Mouse (Mus musculus): Measurements from ENCODE around the gene Nav2. TPM values are rescaled to one million over a fixed set of nuclear protein-coding genes. Genes with fewer than 3 reads are reported as not detected.

The Nav2 gene
- total and polyA plus RNA-seq, 3 experiments = under 0.01 TPM; not detected in 2

DNA sequence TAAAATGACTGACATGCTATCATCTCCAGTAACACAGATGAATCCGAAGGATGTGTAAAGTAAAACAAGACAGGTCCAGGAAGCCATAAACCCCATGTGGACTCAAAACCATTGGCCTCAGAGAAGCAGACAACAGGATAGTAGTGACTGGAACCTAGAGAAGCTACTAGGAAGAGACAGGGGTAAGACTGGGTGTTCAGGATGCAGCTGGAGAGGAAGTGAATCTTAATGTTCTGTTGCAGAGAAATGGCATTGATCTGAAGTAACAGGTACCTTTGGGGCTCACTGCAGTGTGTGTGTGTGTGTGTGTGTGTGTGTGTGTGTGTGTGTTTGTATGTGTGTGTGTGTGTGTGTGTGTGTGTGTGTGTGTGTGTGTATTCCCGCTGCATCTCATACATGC is 231.2 kb downstream of the Nav2 start:
- H3K9me3 ChIP-seq (replicated peaks; ENCODE audit: low read length) = peaks cover 5% of the 10 kb centered on the region
- H3K4me1 ChIP-seq (ENCODE audit: control insufficient read depth in 1 of 2, insufficient read depth in 2 of 2) = no peaks in the 10 kb centered on the region
- H3K4me2 ChIP-seq (ENCODE audit: insufficient read depth, low read depth, poor library complexity, severe bottlenecking) = no peak overlapping the region
- H3K27ac ChIP-seq (ENCODE audit: insufficient read depth, low read depth) = no peak overlapping the region
- no peak overlapping the region for H3K4me3 ChIP-seq (replicated peaks in 1 of 3; ENCODE audit: low read depth in 2 of 3, low read length in 2 of 3, poor library complexity in 1 of 3)
- TF ChIP-seq IRF4 (IDR thresholded peaks at IDR 0.05; ENCODE audit: low read depth, low read length) (no peak), ETS1 (conservative IDR thresholded peaks at IDR 0.05; ENCODE audit: low read depth, low read length) (no peak), SIN3A (IDR thresholded peaks at IDR 0.05; ENCODE audit: low read length) (no peak), CTCF (conservative IDR thresholded peaks at IDR 0.05 in 1 of 2, IDR thresholded peaks at IDR 0.05 in 1 of 2; ENCODE audit: low read depth in 2 of 2, low read length in 2 of 2) (no peak), TCF12 (IDR thresholded peaks at IDR 0.05; ENCODE audit: low read depth, low read length) (no peak), JUND (conservative IDR thresholded peaks at IDR 0.05; ENCODE audit: low read depth, low read length) (no peak), ZKSCAN1 (IDR thresholded peaks at IDR 0.05; ENCODE audit: borderline replicate concordance, low read depth, low read length) (no peak), MYC (IDR thresholded peaks at IDR 0.05; ENCODE audit: low read depth, low read length) (no peak), NRF1 (IDR thresholded peaks at IDR 0.05; ENCODE audit: low read depth, low read length) (no peak), HCFC1 (IDR thresholded peaks at IDR 0.05; ENCODE audit: low read depth, low read length) (no peak), E2F4 (IDR thresholded peaks at IDR 0.05; ENCODE audit: insufficient replicate concordance, low read depth, low read length) (no peak), NELFE (IDR thresholded peaks at IDR 0.05; ENCODE audit: low read depth, low read length) (no peak), USF2 (conservative IDR thresholded peaks at IDR 0.05; ENCODE audit: low read depth, low read length) (no peak), ZC3H11A (IDR thresholded peaks at IDR 0.05; ENCODE audit: low read depth, low read length) (no peak), PAX5 (IDR thresholded peaks at IDR 0.05; ENCODE audit: low read length) (no peak), MAFK (IDR thresholded peaks at IDR 0.05; ENCODE audit: insufficient replicate concordance, low read length) (no peak), POLR2A (IDR thresholded peaks at IDR 0.05; ENCODE audit: low read depth, low read length) (no peak), ZNF384 (IDR thresholded peaks at IDR 0.05; ENCODE audit: low read depth, low read length) (no peak), POLR2AphosphoS2 (IDR thresholded peaks at IDR 0.05; ENCODE audit: low read depth, low read length) (no peak), CHD1 (IDR thresholded peaks at IDR 0.05; ENCODE audit: low read depth, low read length) (no peak)
- no peaks in the 10 kb centered on the region for H3K79me2 ChIP-seq (replicated peaks; ENCODE audit: control insufficient read depth, extremely low read depth, insufficient read depth, poor library complexity, severe bottlenecking)
- no peak for DNase-seq (ENCODE audit: extremely low read depth)
- peaks cover 56% of the 10 kb centered on the region for H3K27me3 ChIP-seq (replicated peaks)
- no peak overlapping the region for H3K9ac ChIP-seq (ENCODE audit: insufficient read depth, low read depth)
- H3K36me3 ChIP-seq (replicated peaks in 1 of 2; ENCODE audit: control insufficient read depth in 1 of 2, insufficient read depth in 1 of 2, low read length in 1 of 2) = no peaks in the 10 kb centered on the region
- dilution Hi-C loops (cut with MboI; ENCODE audit: extremely low pct_ligation_motif_present, extremely low pct_unique_long_range_greater_than_20kb, low sequenced_read_pairs) = no loop called here
- in situ Hi-C loops (cut with MboI; ENCODE audit: low pct_ligation_motif_present, low pct_unique_long_range_greater_than_20kb, low sequenced_read_pairs) = loop anchor here (10.0 kb wide), 1 partner anchor 285 kb away; no protein-coding TSS in a partner anchor

DNA sequence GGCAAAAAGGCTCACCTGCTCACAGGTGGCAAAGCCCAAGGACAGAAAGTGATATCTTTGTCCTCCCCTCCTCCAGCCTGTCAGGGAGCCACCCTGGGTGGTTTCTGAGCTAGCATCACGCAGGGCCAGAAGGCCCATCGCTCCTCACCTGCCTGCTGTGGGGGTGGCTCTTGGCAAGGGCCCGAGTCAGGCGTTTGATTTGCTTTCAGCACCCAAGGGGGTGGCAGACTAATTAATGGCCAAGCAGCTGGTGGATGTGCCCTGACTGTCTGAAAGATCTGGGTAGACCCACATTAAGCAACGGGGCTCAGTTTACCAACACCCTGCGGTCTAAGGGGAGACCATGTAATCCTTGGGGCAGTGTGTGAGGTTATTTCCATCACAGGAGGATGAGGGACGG is 235.4 kb downstream of the Nav2 start:
- dilution Hi-C loops (cut with MboI; ENCODE audit: extremely low pct_ligation_motif_present, extremely low pct_unique_long_range_greater_than_20kb, low sequenced_read_pairs) (no loop called here), in situ Hi-C loops (cut with MboI; ENCODE audit: low pct_ligation_motif_present, low pct_unique_long_range_greater_than_20kb, low sequenced_read_pairs) (no loop called here)
- Histone ChIP-seq H3K4me1 (ENCODE audit: control insufficient read depth in 1 of 2, insufficient read depth in 2 of 2) (no peaks in the 10 kb centered on the region), H3K4me3 (replicated peaks in 1 of 3; ENCODE audit: low read depth in 2 of 3, low read length in 2 of 3, poor library complexity in 1 of 3) (no peak overlapping the region), H3K27me3 (replicated peaks) (peaks cover 78% of the 10 kb centered on the region), H3K36me3 (replicated peaks in 1 of 2; ENCODE audit: control insufficient read depth in 1 of 2, insufficient read depth in 1 of 2, low read length in 1 of 2) (no peaks in the 10 kb centered on the region), H3K9ac (ENCODE audit: insufficient read depth, low read depth) (no peak overlapping the region), H3K9me3 (replicated peaks; ENCODE audit: low read length) (no peaks in the 10 kb centered on the region), H3K27ac (ENCODE audit: insufficient read depth, low read depth) (no peak overlapping the region), H3K79me2 (replicated peaks; ENCODE audit: control insufficient read depth, extremely low read depth, insufficient read depth, poor library complexity, severe bottlenecking) (no peaks in the 10 kb centered on the region), H3K4me2 (ENCODE audit: insufficient read depth, low read depth, poor library complexity, severe bottlenecking) (no peak overlapping the region)
- no peak for DNase-seq (ENCODE audit: extremely low read depth)
- TF ChIP-seq SIN3A (IDR thresholded peaks at IDR 0.05; ENCODE audit: low read length) (no peak), MAZ (IDR thresholded peaks at IDR 0.05; ENCODE audit: low read depth, low read length) (no peak), HCFC1 (IDR thresholded peaks at IDR 0.05; ENCODE audit: low read depth, low read length) (no peak), ZMIZ1 (IDR thresholded peaks at IDR 0.05; ENCODE audit: low read depth, low read length) (no peak), RAD21 (IDR thresholded peaks at IDR 0.05; ENCODE audit: low read depth, low read length) (no peak), POLR2A (IDR thresholded peaks at IDR 0.05; ENCODE audit: low read depth, low read length) (no peak), JUN (IDR thresholded peaks at IDR 0.05; ENCODE audit: insufficient read depth, low read depth, low read length) (no peak), ZKSCAN1 (IDR thresholded peaks at IDR 0.05; ENCODE audit: borderline replicate concordance, low read depth, low read length) (no peak), NRF1 (IDR thresholded peaks at IDR 0.05; ENCODE audit: low read depth, low read length) (no peak), NELFE (IDR thresholded peaks at IDR 0.05; ENCODE audit: low read depth, low read length) (no peak)
